Mouse (Mus musculus) adipocyte (in vitro differentiated cells): ENCODE measurements at regions not wholly inside any gene's neighbourhood (a gene's known extent, or its start where the extent isn't known, plus 50 kb on each side); places are given as distances from the start of the nearest gene placed in this dataset.
A peak's percentile ranks its signal among the peaks of the same experiment; 100 is the strongest.
"Not testable (repeated sequence)": the region's sequence is repeated elsewhere in the genome, so short reads cannot be mapped to it uniquely, and the experiment has no call there.

Experiments used
- DNase-seq: peaks from one replicate; pipeline ENCODE4 v3.0.0-alpha.2; 2016; ENCODE audit warnings: low spot score

- not testable (repeated sequence) for DNase-seq
Measured at GRCm38 (mm10) chr13:97355411-97355810, 114.5 kb downstream of the Enc1 start.

DNA sequence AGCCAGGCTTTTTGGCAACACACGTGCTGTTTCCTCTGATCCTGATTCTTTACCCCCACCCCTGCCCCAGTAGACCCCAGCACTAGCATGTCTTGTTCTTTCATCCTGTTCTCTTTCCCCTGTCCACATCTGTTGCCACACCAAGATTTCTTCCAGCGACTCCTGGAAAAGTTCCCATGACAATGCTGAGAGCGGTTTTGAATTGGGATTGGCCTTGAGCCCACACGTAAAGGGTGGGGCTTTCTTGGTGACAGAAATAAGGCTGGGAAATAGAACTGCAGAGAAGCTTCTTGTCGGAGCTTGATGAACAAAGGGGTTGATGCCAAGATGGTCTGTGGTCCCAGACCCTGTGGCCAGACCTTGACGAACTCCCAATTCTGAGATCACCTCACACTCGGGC lies 106.8 kb downstream of the Enc1 start:
- DNase-seq, result peak; percentile 74

DNA sequence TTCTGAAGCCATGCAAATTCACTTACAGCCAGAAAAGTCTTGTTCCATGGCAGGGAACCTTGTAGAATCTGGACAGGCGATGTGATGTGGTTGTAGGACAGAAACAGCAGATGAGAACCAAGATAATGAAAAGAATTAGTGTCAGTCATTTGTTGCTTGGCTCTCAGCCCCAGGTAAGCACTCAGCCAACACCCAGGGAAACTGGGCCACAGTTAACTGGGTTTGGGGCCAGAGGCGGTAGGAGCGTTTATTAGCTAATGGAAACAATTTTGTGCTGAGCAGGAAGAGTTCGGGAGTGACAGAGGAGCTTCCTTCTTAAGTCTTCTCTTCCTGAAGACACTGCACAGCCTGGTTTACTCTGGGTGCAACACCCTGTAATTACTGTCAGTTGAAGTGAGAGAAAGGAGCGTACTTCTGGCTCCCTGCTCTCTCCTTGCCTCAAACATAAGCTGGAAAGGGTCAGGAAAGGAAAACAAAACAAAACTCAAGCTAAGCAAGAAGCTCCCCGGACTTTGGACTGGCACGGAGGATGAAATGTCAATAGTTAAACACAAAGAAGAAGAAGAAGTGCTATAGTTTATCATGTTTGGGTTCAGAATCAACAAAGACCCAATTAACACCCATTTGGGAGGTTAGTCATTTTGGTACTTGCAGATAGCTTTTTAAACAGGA lies 100.4 kb downstream of the Enc1 start:
- DNase-seq, result peak; percentile 88

- DNase-seq, result peak; percentile 40
Measured at GRCm38 (mm10) chr13:97337954-97338353, 97.0 kb downstream of the Enc1 start.

- DNase-seq, result no peak
Measured at GRCm38 (mm10) chr13:97337296-97337731, 96.4 kb downstream of the Enc1 start.

DNA sequence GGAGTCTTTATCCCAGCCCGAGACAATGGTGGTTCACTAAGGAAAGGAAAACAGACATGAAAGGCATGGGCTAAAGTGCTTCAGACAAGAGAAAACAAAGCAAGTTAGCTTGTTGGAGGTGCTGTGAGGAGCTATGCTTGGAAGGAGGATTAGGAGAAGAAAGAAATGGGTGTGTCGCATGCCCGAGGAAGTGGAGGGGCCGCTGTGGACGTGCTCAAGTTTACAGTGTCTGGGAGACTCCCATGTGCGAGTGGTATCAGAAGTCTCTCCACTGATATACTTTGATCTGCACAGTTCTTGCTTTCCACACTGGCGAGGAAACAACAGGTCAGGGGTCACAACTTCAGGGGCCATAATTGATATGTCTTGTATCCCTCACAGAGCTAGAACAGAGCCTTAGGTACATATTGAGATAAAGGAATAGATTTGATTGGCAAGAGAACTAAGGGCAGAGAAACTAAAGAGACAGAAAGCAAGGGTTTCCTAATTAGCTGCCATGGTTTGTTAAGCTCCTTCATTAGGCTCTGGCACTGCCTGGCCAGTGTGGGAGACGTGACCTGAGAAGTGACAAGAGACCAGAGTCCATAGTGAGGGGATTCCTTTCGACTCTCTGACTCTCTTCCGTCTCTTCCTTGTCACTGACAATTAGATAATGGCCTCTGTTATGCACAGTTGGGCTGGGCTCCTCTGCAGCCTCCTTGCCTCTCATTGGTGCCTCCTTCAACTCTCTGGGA lies 93.1 kb downstream of the Enc1 start:
- DNase-seq, result no peak

DNA sequence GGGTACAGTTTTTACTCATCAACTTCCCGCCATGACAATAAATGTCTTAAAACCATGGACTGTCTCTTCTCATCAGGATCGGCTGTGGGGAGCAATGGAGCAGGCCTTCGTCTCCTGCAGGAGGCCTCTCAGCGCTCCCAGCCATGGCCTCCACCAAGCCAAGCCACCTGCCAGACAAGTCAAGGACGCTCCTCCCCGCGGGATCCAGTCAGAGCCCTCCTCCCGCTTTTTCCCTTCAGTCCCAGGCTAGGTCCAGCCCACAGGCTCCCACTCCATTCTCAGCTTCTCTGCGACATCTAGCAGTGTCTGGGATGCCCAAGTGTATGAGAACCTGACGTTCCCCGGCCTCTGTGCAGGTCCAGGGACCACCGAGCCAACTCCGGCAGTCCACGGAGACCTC lies 90.2 kb downstream of the Enc1 start:
- no peak for DNase-seq

DNA sequence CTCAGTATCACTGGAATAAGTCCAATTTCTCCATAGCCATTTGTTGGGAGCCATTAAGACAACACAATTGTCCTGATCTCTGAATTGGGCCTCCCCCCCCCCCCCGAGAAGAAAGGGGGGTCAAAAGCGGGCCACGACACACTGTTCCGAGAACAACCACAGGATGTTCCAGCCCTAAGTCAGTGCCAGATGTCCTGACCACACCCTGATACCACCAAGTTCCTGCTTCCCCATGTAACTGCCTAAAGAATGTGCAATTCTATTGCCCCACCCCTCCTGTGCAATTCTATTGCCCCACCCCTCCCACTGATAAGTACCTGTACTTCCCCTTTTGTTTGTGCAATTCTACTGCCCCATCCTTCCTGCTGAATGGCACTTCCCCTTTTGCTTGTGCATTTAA lies 80.4 kb downstream of the Enc1 start:
- not testable (repeated sequence) for DNase-seq

DNA sequence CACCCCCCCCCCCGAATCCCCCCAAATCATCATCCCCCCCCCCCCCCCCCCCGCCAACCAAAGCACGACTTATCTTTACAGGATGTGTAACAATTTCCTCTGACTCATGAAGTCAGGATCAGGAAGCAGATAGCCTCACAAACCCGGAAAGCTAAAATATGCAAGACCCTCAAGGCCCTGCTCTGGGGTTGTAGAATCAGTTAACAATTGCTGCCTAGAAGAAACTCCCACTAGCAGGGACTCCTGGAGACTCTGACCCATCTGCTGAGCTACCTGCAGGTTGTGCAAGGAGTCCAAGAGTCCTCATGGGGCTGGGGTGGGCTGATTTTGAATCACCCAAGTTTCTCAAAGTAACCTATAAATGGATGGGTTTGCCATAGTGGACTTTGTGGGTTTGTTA lies 79.9 kb downstream of the Enc1 start:
- DNase-seq, result no peak

DNA sequence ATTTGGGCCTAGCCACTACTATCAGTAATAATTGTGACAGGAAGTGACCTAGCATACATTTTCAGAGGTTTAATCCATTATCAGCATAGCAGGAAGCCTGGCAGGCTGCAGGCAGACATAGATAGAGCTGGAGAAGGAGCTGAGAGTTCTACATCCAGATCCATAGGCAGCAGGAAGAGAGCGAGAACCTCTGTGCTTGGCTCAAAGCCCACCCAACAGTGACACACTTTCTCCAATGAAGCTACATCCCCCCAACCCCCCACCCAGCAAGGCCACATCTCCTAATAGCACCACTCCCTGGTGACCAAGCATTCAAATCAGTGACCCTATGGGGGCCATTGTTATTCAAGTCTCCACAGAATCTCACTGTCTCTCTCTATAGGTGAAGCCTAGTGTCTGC lies 79.4 kb downstream of the Enc1 start:
- DNase-seq, result no peak

GRCm38 (mm10) chr13:97317633-97318032 lies 76.7 kb downstream of the Enc1 start:
- DNase-seq, result no peak

GRCm38 (mm10) chr13:97312420-97313370 lies 71.8 kb downstream of the Enc1 start:
- DNase-seq, result no peak

GRCm38 (mm10) chr13:97311340-97311739 lies 70.4 kb downstream of the Enc1 start:
- DNase-seq, result no peak

- DNase-seq, result no peak
Measured at GRCm38 (mm10) chr13:97310855-97311189, 69.9 kb downstream of the Enc1 start.

- peak; percentile 77 for DNase-seq
Measured at GRCm38 (mm10) chr13:97310186-97310854, 69.4 kb downstream of the Enc1 start.

GRCm38 (mm10) chr13:97309411-97309810 lies 68.5 kb downstream of the Enc1 start:
- DNase-seq, result no peak

DNA sequence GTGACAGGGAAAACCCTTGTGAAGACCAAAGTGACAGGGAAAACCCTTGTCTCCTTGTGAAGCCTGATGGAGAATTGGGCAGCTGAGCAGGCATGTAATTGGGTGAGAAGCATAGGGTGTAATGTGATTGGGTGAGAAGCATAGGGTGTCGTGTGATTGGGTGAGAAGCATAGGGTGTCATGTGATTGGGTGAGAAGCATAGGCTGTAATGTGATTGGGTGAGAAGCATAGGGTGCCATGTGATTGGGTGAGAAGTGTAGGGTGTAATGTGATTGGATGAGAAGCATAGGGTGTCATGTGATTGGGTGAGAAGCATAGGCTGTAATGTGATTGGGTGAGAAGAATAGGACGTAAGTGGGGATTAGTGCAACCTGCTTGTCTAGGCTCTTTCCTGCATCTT lies 67.5 kb downstream of the Enc1 start:
- DNase-seq, result no peak
